Mouse (Mus musculus) cerebellum, adult 2 months (tissue): ENCODE data around the gene Arhgef38. TPM values are rescaled to one million over a fixed set of nuclear protein-coding genes. Genes with fewer than 3 reads are reported as not detected.
A peak's percentile ranks its signal among the peaks of the same experiment; 100 is the strongest.

ENCODE experiments used
- DNase-seq, 2 experiments: peaks; one replicate each; pipeline ENCODE4 v3.0.0; 2021
- H3K27ac ChIP-seq: fragments of 200-500 bp; 2 replicates; pipeline ENCODE4 v1.5.1; 2012; ENCODE audit warnings: low read length, control low read depth, inconsistent platforms; ENCODE audit not compliant: insufficient read depth
- H3K27me3 ChIP-seq: fragments of 200-500 bp; 2 replicates; pipeline ENCODE4 v1.6.1; 2012; ENCODE audit warnings: inconsistent platforms, mild to moderate bottlenecking, low read length, moderate library complexity; ENCODE audit not compliant: control insufficient read depth, insufficient read depth
- H3K4me1 ChIP-seq: fragments of 200-500 bp; 2 replicates; pipeline ENCODE4 v1.6.1; 2011; ENCODE audit warnings: low read length; ENCODE audit not compliant: control insufficient read depth, insufficient read depth
- H3K4me3 ChIP-seq: fragments of 200-500 bp; replicated peaks from 2 replicates; pipeline ENCODE3; 2011; ENCODE audit warnings: mild to moderate bottlenecking, low read depth, low read length, control low read depth; ENCODE audit not compliant: insufficient read depth
- CTCF ChIP-seq: fragments of 200-500 bp; IDR thresholded peaks from 2 replicates; pipeline ENCODE4 v1.5.1; 2011; ENCODE audit warnings: low read depth, mild to moderate bottlenecking, control low read depth, low read length, moderate library complexity, borderline replicate concordance; ENCODE audit not compliant: insufficient read depth
- POLR2A ChIP-seq: fragments of 200-500 bp; IDR thresholded peaks from 2 replicates; pipeline ENCODE4 v1.6.1; 2011; ENCODE audit warnings: low read length, control low read depth, borderline replicate concordance; ENCODE audit not compliant: insufficient read depth
- WGBS: fragments of 180-500 bp; shearing (Covaris S2); methylation state at CpG from one replicate; pipeline ENCODE4 v1.1.7; 2018; 5-methylcytosine and 5-hydroxymethylcytosine counted together
- polyA plus RNA-seq: library from polyadenylated mRNA; depleted of rRNA; stranded (reverse); fragments of >200 nt; gene quantifications from 2 replicates; pipeline ENCODE4 v1.2.3, GENCODE M21; 2012

The Arhgef38 gene
- polyA plus RNA-seq, 1 experiment, result 0.41 TPM

- Histone ChIP-seq H3K4me3 (no peak overlapping the region), H3K27me3 (no peaks in the 10 kb centered on the region), H3K4me1 (peaks cover 3% of the 10 kb centered on the region), H3K27ac (no peak overlapping the region)
- no peak for DNase-seq
- TF ChIP-seq CTCF (no peak), POLR2A (no peak)
- 98% methylated on average over 1 of the region's 1 CpGs for WGBS
Observed at GRCm38 (mm10) chr3:133161407-133161806, 73.3 kb downstream of the Arhgef38 start.

- Histone ChIP-seq H3K4me3 (no peak overlapping the region), H3K27ac (no peak overlapping the region), H3K27me3 (no peaks in the 10 kb centered on the region), H3K4me1 (no peaks in the 10 kb centered on the region; the same call in 1 of the 2 replicates)
- TF ChIP-seq CTCF, result no peak
- TF ChIP-seq POLR2A, result no peak
- 9% methylated on average over 5 of the region's 5 CpGs for WGBS
- DNase-seq, result peak; percentile 57 to 82
Observed at GRCm38 (mm10) chr3:133158260-133158659, 76.5 kb downstream of the Arhgef38 start.

- H3K27ac ChIP-seq, result no peak overlapping the region
- TF ChIP-seq CTCF (no peak), POLR2A (no peak)
- 59% methylated on average over 8 of the region's 8 CpGs for WGBS
Observed at GRCm38 (mm10) chr3:133154683-133155082, 80.1 kb downstream of the Arhgef38 start.

GRCm38 (mm10) chr3:133153629-133154028, 81.1 kb downstream of the Arhgef38 start:
- TF ChIP-seq CTCF (no peak), POLR2A (no peak)
- WGBS, result 81% methylated on average over 6 of the region's 6 CpGs
- no peak for DNase-seq
- no peaks in the 10 kb centered on the region; the same call in 1 of the 2 replicates for H3K4me1 ChIP-seq
- H3K4me3 ChIP-seq, result no peak overlapping the region
- no peaks in the 10 kb centered on the region for H3K27me3 ChIP-seq
- H3K27ac ChIP-seq, result no peak overlapping the region

More at GRCm38 (mm10) chr3:133154683-133155082, 80.1 kb downstream of the Arhgef38 start:
- no peak for DNase-seq
- Histone ChIP-seq H3K4me1 (no peaks in the 10 kb centered on the region; the same call in 1 of the 2 replicates), H3K27me3 (no peaks in the 10 kb centered on the region), H3K4me3 (no peak overlapping the region)

- TF ChIP-seq CTCF, result no peak
- no peak for TF ChIP-seq POLR2A
- Histone ChIP-seq H3K4me3 (no peak overlapping the region), H3K4me1 (no peaks in the 10 kb centered on the region), H3K27me3 (no peaks in the 10 kb centered on the region), H3K27ac (no peak overlapping the region)
- 60% methylated on average over 1 of the region's 1 CpGs for WGBS
- DNase-seq, result no peak
Observed at GRCm38 (mm10) chr3:133152831-133153230, 81.9 kb downstream of the Arhgef38 start.

GRCm38 (mm10) chr3:133151629-133152028, 83.1 kb downstream of the Arhgef38 start:
- H3K4me3 ChIP-seq, result no peak overlapping the region
- no peak for TF ChIP-seq CTCF

GRCm38 (mm10) chr3:133144511-133145147, 90.1 kb downstream of the Arhgef38 start:
- WGBS, result 59% methylated on average over 6 of the region's 6 CpGs
- peaks cover 2% of the 10 kb centered on the region; the same call in 1 of the 2 replicates for H3K4me1 ChIP-seq
- TF ChIP-seq POLR2A, result no peak
- TF ChIP-seq CTCF, result no peak
- no peak overlapping the region for H3K4me3 ChIP-seq
- H3K27ac ChIP-seq, result no peak overlapping the region
- DNase-seq, result peak; percentile 27 to 73
- H3K27me3 ChIP-seq, result no peaks in the 10 kb centered on the region

More at GRCm38 (mm10) chr3:133151629-133152028, 83.1 kb downstream of the Arhgef38 start:
- Histone ChIP-seq H3K27ac (no peak overlapping the region), H3K4me1 (no peaks in the 10 kb centered on the region), H3K27me3 (no peaks in the 10 kb centered on the region)
- WGBS, result 78% methylated on average over 6 of the region's 6 CpGs
- DNase-seq, result no peak

- Histone ChIP-seq H3K4me1 (peaks cover 2% of the 10 kb centered on the region; the same call in 1 of the 2 replicates), H3K27me3 (no peaks in the 10 kb centered on the region), H3K27ac (no peak overlapping the region), H3K4me3 (no peak overlapping the region)
- DNase-seq, result no peak
- 83% methylated on average over 6 of the region's 6 CpGs for WGBS
- no peak for TF ChIP-seq CTCF
- no peak for TF ChIP-seq POLR2A
Observed at GRCm38 (mm10) chr3:133141877-133142276, 92.9 kb downstream of the Arhgef38 start.

GRCm38 (mm10) chr3:133132611-133133010, 102.1 kb downstream of the Arhgef38 start:
- no peak overlapping the region for H3K4me3 ChIP-seq
- no peaks in the 10 kb centered on the region for H3K4me1 ChIP-seq
- no peaks in the 10 kb centered on the region for H3K27me3 ChIP-seq
- peak in 1 of 2 experiments; percentile 18 for DNase-seq
- TF ChIP-seq CTCF, result no peak
- no peak for TF ChIP-seq POLR2A
- WGBS, result 28% methylated on average over 8 of the region's 8 CpGs
- no peak overlapping the region for H3K27ac ChIP-seq
